Mouse (Mus musculus): ENCODE measurements at regions not wholly inside any gene's neighbourhood (a gene's known extent, or its start where the extent isn't known, plus 50 kb on each side); places are given as distances from the start of the nearest gene placed in this dataset.

DNA sequence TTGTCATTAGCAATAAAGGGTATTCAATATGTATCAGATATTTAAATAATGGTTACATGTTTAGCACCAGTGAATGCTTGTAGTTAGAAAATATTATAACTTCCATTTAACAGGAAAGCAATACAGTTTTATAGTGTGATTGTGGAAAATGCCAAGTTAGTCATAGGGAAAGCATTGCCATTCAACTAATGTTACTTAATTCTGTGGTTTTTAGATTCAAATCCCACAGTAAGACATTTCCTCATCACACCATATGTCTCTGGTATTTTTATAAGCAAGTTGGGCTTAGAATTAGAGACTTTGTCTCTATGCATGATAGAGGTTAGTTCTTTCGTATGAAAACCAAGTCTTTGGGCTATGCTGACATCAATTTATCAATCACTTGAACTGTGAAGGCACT lies 133.0 kb downstream of the Prr30 start:
- TF ChIP-seq POLR2A (IDR thresholded peaks at IDR 0.05; ENCODE audit: insufficient read depth, low read depth, low read length) = no peak
- no peak for TF ChIP-seq CTCF (IDR thresholded peaks at IDR 0.05)

Measured in heart, adult 2 months (tissue).